Mouse (Mus musculus) Patski (cell line): ENCODE data around the gene Rab11fip3. TPM values are rescaled to one million over a fixed set of nuclear protein-coding genes. Genes with fewer than 3 reads are reported as not detected.
"Not testable (repeated sequence)": the region's sequence is repeated elsewhere in the genome, so short reads cannot be mapped to it uniquely, and the experiment has no call there.

Source experiments
- ATAC-seq: fragments of 100-300 bp; one replicate; pipeline ENCODE4 v1.8.0; 2021
- CTCF ChIA-PET: fragments of 350-600 bp; sonication (Branson Sonifier 250); formaldehyde crosslinking; loops from one replicate; lab custom pipeline; 2022; ENCODE audit warnings: inconsistent platforms; lab: Charles Lee
- POLR2A ChIA-PET: fragments of 350-600 bp; sonication (Branson Sonifier 250); formaldehyde crosslinking; loops from one replicate; lab custom pipeline; 2022; ENCODE audit warnings: antibody characterized with exemption, inconsistent platforms; lab: Charles Lee
- DNase-seq: peaks from one replicate; pipeline ENCODE4 v3.0.0-alpha.2; 2011; ENCODE audit warnings: low read depth, low spot score
- H3K27me3 ChIP-seq: fragments of 371-371 bp; one replicate; pipeline ENCODE4 v1.5.1; 2021
- CTCF ChIP-seq: fragments of 100-300 bp; IDR thresholded peaks from one replicate; pipeline ENCODE4 v1.5.1; 2021
- in situ Hi-C: fragments of 300-500 bp; cut with MboI; formaldehyde crosslinking; loops from 3 replicates; pipeline ENCODE4 v1.11.1; 2018; ENCODE audit warnings: low pct_unique_long_range_greater_than_20kb, mixed read lengths
- polyA plus RNA-seq: library from polyadenylated mRNA; unstranded; gene quantifications from one replicate; pipeline ENCODE4 v1.2.3, GENCODE M21; 2021

Gene Rab11fip3
- polyA plus RNA-seq, 1 experiment from 2014 or later, result 35.9 TPM

GRCm38 (mm10) chr17:26111722-26112121 lies 42.4 kb upstream of the Rab11fip3 start:
- no peak for ATAC-seq
- DNase-seq, result no peak
- no peaks in the 10 kb centered on the region for H3K27me3 ChIP-seq
- in situ Hi-C loops, result no loop called here
- POLR2A ChIA-PET, result no interaction called here
- no peak for TF ChIP-seq CTCF
- CTCF ChIA-PET, result no interaction called here

- ChIA-PET POLR2A (no interaction called here), CTCF (no interaction called here)
- no peak for ATAC-seq
- in situ Hi-C loops, result no loop called here
- TF ChIP-seq CTCF, result no peak
- no peak for DNase-seq
- H3K27me3 ChIP-seq, result no peaks in the 10 kb centered on the region
Observed at GRCm38 (mm10) chr17:26111024-26111423, 41.7 kb upstream of the Rab11fip3 start.

DNA sequence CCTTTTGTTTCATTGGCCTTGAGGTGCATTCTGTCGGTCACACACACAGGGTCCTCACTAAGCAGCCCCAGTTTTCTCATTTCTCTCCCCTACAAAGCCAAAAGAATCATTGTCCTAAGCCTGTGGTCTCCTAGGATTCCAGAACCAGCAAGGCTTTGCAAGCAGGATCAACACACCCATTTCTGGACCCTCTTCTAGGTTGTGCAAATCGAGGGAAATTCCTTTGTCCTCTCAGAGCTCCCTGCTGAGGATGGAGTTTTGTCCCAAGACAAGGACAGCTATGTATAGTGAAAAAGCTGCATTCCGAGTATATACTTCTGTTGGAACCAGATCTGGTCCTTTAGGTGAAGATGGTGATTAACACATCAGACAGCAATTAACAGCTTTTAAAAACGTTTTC lies 40.8 kb upstream of the Rab11fip3 start:
- ATAC-seq (no peak), DNase-seq (no peak)
- ChIA-PET CTCF (no interaction called here), POLR2A (interaction anchor here (0.6 kb wide), 1 partner anchor 54 kb away, joined by 4 read pairs; no protein-coding TSS in a partner anchor)
- in situ Hi-C loops, result no loop called here
- no peak for TF ChIP-seq CTCF
- H3K27me3 ChIP-seq, result no peaks in the 10 kb centered on the region

GRCm38 (mm10) chr17:26105619-26106018 lies 36.3 kb upstream of the Rab11fip3 start:
- TF ChIP-seq CTCF, result no peak
- ChIA-PET CTCF (interaction anchor here (1.7 kb wide), 1 partner anchor 9 kb away, joined by 3 read pairs; no protein-coding TSS in a partner anchor), POLR2A (no interaction called here)
- no peaks in the 10 kb centered on the region for H3K27me3 ChIP-seq
- no peak for DNase-seq
- in situ Hi-C loops, result no loop called here
- no peak for ATAC-seq

GRCm38 (mm10) chr17:26101478-26101877 lies 32.1 kb upstream of the Rab11fip3 start:
- CTCF ChIA-PET, result interaction anchor here (1.1 to 1.7 kb wide), 2 partner anchors 11 kb away, joined by 4 read pairs; partner anchors contain the start of genes Decr2 and Tmem8
- no peak for TF ChIP-seq CTCF
- POLR2A ChIA-PET, result no interaction called here
- DNase-seq (no peak), ATAC-seq (peak; percentile 84)
- no peaks in the 10 kb centered on the region for H3K27me3 ChIP-seq
- in situ Hi-C loops, result no loop called here

DNA sequence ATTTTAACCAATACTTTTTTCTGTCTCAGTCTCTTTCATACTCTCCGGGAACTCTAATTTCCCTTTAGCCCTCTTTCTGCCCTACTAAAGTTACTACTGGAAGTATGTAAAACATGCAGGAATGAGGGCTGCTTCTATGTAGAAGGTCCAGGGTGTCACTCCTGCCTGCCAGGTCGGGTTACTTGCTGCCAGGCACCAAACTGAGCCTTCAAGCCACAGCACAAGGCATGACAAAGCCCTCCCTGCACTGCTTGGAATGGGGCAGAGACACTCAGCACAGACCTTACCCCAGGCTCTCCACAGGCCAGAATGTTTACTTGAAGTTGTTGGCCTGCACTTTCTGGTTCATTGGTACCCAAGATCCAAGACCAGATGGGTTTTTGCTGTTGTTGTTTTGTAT lies 30.8 kb upstream of the Rab11fip3 start:
- DNase-seq (no peak), ATAC-seq (no peak)
- POLR2A ChIA-PET, result no interaction called here
- in situ Hi-C loops, result no loop called here
- peaks cover under 1% of the 10 kb centered on the region for H3K27me3 ChIP-seq
- no peak for TF ChIP-seq CTCF
- CTCF ChIA-PET, result interaction anchor here (1.1 to 1.7 kb wide), 2 partner anchors 10 to 13 kb away, joined by 4 read pairs; partner anchors contain the start of genes Decr2 and Tmem8

- H3K27me3 ChIP-seq, ATAC-seq, DNase-seq, in situ Hi-C loops, POLR2A ChIA-PET: not testable (repeated sequence)
- TF ChIP-seq CTCF, result peak; percentile 46
- CTCF ChIA-PET, result interaction anchor here (0.7 kb wide), 1 partner anchor 9 kb away, joined by 3 read pairs; no protein-coding TSS in a partner anchor
Observed at GRCm38 (mm10) chr17:26099316-26099715, 30.0 kb upstream of the Rab11fip3 start.

GRCm38 (mm10) chr17:26098461-26098860 lies 29.1 kb upstream of the Rab11fip3 start:
- in situ Hi-C loops, result no loop called here
- no peak for ATAC-seq

GRCm38 (mm10) chr17:26095121-26095740 lies 25.9 kb upstream of the Rab11fip3 start, which contains the start of gene Nme4:
Gene Nme4 (minus strand): TSS chr17:26095602.
- TF ChIP-seq CTCF, result no peak
- ATAC-seq, result no peak
- POLR2A ChIA-PET, result no interaction called here
- in situ Hi-C loops, result no loop called here
- CTCF ChIA-PET, result interaction anchor here (1.8 kb wide), 1 partner anchor 83 kb away, joined by 6 read pairs; no protein-coding TSS in a partner anchor
- no peak for DNase-seq
- H3K27me3 ChIP-seq, result peaks cover 9% of the 10 kb centered on the region

More at GRCm38 (mm10) chr17:26098461-26098860, 29.1 kb upstream of the Rab11fip3 start:
- DNase-seq, result no peak
- ChIA-PET POLR2A (no interaction called here), CTCF (interaction anchor here (1.2 kb wide), 1 partner anchor 57 kb away, joined by 3 read pairs; no protein-coding TSS in a partner anchor)
- peak; percentile 6 for TF ChIP-seq CTCF
- H3K27me3 ChIP-seq, result peaks cover 9% of the 10 kb centered on the region

- DNase-seq (no peak), ATAC-seq (no peak)
- POLR2A ChIA-PET, result no interaction called here
- CTCF ChIA-PET, result interaction anchor here (1.4 to 1.8 kb wide), 2 partner anchors 21 to 83 kb away, joined by 3 to 6 read pairs; no protein-coding TSS in a partner anchor
- no peak for TF ChIP-seq CTCF
- peaks cover 9% of the 10 kb centered on the region for H3K27me3 ChIP-seq
- in situ Hi-C loops, result loop anchor here (5.0 kb wide), 3 partner anchors 57 to 197 kb away; no protein-coding TSS in a partner anchor
Observed at GRCm38 (mm10) chr17:26094531-26095110, 25.3 kb upstream of the Rab11fip3 start.
